Mouse (Mus musculus) brain, embryonic 14.5 days (tissue): ENCODE measurements around the gene Plk3.

Experiments used
- CTCF ChIP-seq: fragments of 200-500 bp; IDR thresholded peaks from 2 replicates; pipeline ENCODE4 v1.5.1; 2012; ENCODE audit warnings: inconsistent platforms, mild to moderate bottlenecking, moderate library complexity, borderline replicate concordance; ENCODE audit not compliant: insufficient read depth, insufficient read length; ENCODE audit errors: extremely low read depth
- POLR2A ChIP-seq: fragments of 200-500 bp; IDR thresholded peaks from 2 replicates; pipeline ENCODE4 v1.6.1; 2012; ENCODE audit warnings: mild to moderate bottlenecking, inconsistent platforms, borderline replicate concordance; ENCODE audit not compliant: poor library complexity, insufficient read depth, insufficient read length, severe bottlenecking; ENCODE audit errors: extremely low read depth

- TF ChIP-seq CTCF (no peak), POLR2A (no peak)
Measured at GRCm38 (mm10) chr4:117119636-117120035, 14.1 kb downstream of the Plk3 start.
